Mouse (Mus musculus): ENCODE results near the gene Mfng. TPM values are rescaled to one million over a fixed set of nuclear protein-coding genes. Genes with fewer than 3 reads are reported as not detected.

Gene Mfng
- total RNA-seq, 2 experiments from 2014 or later = 6.0 to 6.2 TPM

DNA sequence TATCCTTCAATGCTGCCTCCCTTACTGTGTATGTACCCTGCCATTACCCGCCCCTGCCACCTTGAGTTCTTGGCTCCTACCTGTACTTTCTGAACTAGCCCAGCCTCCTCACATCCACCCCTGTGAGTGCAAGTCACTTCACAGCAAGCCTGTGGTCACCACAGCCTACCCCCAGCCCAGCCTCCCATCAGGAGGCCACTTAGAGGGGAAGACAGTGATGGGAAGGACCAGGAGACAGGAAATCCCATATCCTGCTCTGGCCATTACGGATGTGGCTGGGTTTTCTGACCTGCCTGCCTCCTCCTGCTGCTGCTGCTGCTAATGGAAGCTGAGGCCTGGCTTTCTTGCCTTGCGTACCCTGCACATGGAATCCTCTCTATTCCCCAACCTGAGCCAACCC, 14.8 kb upstream of the Mfng start:
- no peak for DNase-seq (ENCODE audit: low spot score in 2 of 2)

DNA sequence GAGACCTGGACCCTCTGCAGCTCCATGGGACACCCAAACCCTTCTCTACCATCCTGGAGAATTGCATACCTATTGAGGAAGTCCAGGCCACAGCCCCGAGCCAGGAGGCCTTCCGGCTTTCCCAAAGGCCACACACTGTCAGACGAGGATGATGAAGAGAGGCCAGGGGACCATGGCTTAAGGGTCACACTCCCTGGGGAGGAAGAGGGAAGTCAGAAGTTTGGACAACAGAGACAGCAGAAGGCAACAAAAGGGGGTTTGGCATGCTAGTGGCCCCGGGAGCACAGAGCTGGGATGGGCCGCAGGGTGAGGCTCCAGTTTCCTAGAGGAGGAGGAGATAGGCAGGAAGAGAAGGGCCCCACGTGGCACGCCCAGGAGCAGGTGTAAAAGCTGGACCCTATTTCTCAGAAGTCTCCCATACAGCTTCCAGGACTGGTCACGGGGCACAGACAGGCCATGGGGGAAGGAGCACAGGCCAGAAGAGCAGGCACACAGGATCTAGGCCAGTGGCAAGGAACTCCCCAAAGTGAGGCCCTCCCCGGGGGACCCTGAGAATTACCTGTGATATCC, 14.1 kb upstream of the Mfng start:
- no peak for DNase-seq (ENCODE audit: low spot score in 2 of 2)

DNA sequence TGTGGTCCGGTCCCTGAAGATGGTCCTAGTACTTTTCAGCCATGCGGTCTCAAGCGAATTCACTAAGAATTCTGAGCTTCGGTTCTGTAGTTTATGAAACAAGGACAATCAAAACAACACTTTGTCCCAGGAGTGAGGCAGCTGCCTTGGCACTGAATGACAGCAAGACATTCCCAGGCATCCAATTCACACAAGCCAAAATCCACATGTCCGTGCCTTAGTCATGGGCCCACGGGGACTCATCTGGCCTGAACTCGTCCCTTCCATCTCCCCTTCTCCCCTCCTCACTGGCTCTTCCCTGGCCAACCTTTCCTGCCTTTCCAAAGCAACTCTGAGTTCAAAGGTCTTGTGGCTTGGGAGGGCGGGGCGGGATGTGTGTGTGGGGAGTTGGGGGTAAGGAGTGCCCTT, 13.1 kb upstream of the Mfng start:
- no peak for DNase-seq (ENCODE audit: low spot score in 2 of 2)

DNA sequence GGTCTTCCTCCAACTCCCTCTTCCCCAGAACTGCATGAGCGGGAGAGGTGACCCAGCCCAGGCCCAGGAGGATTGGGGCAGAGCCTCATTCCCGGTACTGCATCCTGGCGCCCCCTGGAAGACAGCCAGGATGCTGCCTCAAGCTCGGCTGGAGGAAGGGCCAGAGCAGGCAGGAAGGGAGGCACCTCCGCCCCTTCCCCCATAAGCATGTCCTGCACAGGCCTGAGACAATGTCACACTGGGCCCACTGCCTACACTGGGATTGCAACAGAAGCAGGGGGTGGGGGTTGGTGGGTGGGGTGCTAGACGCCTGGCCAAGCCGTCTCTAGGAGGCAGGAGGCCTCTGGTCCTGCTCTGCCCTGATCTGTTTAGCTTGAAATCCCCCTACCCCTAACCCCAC, 12.7 kb upstream of the Mfng start:
- no peak for DNase-seq (ENCODE audit: low spot score in 2 of 2)

DNA sequence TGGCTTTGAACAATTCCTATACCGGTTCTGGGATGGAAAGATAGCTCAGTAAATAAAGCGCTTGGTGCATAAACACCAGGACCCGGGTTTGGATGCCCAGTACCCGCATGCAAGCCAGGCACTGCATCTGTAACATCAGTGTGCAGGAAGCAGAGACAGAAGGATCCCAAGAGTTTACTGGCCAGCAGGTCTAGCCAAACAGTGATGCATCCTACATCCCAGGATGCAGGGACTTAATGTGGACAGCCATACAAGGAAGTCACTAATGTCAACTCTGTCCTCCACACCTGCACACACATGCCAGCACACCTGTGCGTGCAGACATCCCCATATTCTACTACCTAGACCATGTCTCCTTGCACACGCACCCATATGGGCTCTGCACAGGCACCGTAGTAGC, 12.0 kb upstream of the Mfng start:
- DNase-seq (ENCODE audit: low spot score in 2 of 2) = no peak

DNA sequence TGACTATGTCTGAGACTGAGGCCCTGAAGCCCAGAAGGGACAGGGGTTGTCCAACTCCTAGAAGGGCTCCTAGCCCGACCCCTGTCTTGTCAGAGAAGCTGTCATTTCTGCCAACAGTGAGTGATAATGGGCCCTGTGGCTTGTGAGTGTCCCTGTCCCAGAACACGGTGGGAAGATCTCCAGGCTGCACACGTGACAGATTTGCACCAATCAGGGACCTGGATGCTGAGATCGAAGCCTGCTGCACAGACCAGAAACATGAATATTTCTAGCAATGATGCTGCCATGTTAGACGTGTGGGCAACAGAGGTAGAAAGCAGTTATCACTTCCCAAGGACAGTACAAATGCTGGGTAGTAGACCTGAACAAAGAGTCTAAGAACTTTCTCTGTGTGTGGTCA, 11.2 kb upstream of the Mfng start:
- DNase-seq (ENCODE audit: low spot score in 2 of 2) = no peak

DNA sequence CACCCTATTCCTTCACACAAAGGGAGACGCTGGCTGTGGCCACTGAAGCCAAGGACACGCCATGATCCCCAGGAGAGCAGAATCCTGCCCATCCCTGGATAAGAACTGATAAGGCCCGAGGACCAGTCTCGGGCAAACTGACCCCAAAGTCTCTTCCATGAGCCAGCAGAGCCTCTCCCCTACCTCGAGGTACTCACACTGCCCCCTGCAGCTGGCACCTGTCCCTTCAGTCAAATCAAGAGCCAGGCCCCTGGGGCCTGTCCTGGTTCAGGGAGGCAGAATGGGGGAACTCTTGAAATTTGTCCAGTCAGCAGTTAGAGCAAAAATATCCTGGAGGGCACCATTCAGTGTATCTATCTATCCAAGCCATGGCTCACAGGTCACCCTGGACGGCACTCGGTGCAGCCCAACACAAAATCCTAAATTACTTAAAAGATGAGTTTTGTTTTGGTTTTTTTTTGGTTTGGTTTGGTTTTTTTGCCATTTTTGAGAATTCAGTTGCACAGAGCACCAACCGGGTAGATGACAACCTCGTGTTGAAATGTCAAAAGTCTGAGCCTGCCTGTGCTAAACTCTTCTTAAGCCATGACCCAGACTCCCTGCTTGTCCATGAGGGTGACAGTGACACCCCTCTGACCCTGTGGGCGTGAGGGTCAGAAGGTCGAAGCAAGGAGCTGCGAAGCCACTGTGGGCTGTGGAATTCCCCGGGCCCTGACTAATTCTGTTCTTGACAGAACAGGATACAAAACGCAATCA, 9.3 kb upstream of the Mfng start:
- no peak for DNase-seq (ENCODE audit: low spot score in 2 of 2)

DNA sequence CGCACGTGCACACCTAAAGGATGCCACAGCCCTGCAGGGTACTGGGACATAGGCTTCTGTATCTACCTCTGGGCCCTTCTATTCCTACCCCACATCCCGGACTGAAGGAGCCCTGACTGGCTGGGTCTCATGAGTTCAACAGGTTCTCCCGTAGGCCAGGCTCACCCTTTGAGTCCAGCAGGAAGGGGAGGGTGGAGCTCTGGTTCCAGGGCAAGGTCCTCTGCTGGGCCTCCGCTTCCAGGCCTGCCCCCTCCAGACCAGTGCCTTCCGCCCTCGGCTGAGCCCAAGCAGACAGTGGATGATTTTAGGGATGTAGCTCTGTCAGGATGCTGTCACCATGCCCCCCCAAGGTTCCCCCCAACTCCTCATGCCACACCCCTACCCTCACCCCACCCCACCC, 7.6 kb upstream of the Mfng start:
- DNase-seq (ENCODE audit: low spot score in 2 of 2) = no peak

DNA sequence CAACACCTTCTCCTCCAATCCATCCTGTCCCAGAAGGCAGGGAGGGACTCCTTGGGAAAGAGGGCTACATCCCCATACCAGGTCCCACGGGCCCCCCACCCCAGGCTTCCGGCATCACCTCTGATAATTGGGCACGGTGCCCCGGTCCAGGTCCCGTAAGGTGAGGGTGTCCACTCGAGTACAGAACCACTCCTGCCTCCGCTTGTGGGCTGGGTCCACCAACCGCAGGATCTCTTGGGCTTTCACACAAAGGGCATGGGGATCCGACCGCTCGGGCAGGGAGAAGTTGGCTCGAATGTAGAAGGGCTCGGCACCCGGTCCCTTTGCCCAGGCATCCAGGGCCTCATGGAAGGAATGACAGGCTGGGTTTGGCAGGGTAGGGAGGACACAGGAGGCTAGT, 7.1 kb upstream of the Mfng start:
- no peak for DNase-seq (ENCODE audit: low spot score in 2 of 2)

DNA sequence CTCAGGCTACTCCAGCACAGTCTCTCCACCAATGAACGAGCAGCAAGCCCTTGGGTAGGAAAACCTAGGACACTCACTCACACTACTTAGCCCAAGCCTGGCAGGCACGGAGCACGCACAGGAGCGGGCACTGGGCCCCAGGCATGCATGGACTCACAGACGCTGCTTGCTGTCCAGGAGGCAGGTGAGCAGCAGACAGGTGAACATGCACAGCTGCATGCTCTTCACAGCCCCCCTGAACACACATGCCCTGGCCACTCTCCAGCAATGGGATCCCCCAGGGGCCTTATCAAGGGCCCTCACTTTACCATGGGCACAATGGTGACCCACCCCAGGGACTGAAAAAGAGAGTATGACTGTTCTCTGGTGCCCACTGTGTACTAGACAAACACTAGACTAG, 6.4 kb upstream of the Mfng start:
- no peak for DNase-seq (ENCODE audit: low spot score in 2 of 2)

DNA sequence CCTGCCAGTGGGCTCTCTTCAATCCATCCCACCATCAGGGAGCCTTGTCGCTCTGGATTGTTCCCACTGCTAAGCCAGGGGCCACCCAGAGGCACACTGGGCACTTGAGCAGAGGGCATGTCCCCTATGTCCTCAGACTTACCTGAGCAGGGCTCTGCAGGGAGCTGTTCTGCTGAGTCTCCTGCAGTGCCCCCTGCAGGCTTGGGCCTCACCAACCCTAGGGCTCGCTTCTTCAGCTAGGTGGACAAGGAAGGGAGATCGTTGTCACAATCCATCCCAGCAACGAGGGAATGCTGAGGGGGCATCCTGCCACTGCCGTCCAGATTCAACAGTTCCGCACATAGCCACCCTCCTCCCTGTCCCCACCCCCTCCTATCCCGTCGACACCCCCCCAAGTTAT, 6.0 kb upstream of the Mfng start:
- no peak for DNase-seq (ENCODE audit: low spot score in 2 of 2)

DNA sequence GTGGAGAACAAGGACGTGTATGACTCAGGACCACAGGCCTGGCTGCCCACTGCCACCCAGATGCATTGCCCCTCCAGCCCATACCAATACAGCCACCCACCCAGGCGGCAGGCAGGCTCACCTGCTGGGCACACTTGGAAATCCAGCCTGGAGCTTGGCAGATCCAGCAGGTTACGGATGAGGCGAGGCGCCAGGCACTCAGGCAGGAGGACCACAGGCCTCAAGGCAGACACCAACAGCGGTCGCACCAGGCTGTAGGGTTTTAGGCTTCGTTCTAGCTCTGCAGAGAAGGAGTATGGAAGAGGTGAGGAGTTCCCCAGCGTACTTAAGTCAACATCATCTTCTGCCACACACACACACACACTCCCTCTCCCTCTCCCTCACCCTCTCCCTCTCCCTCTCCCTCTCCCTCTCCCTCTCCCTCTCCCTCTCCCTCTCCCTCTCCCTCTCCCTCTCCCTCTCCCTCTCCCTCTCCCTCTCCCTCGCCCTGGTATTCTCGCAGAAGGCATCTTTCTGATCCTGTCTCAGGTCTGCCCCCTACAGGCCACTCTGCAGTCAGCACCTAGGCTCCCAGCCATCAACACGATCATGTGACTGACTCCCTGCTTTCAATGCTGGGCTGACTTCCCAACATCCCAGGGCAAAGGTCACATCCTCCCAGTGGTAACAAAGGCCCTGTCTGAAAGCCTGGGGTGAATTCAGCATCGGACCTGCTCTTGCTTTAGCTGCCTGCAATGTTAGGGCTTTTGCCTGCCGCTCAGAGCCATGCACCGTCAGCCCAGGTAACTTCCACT, 5.0 kb upstream of the Mfng start:
- peak; percentile 90 to 98 for DNase-seq (ENCODE audit: low spot score in 2 of 2)

DNA sequence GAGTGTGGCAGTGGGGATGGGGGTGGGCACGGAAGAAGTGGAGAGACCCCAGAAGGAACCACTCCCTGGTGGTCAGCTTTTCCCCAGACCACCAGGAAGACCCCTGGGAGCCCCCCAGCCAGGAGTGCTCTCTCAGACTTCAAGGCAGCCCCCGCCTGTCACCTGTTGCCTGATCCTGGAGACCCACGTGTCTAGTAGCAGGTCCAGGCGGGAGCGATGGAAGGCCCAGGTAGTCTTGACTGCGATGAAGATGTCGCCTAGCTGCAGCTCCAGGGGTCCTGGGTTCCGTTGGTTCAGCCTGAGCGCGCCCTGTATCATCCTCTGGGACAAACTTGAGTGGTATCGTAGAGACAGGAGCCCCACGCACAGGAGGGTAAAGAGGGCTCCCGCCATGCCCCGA, 419 bp downstream of the Mfng start:
- no peak for DNase-seq (ENCODE audit: low spot score in 2 of 2)

DNA sequence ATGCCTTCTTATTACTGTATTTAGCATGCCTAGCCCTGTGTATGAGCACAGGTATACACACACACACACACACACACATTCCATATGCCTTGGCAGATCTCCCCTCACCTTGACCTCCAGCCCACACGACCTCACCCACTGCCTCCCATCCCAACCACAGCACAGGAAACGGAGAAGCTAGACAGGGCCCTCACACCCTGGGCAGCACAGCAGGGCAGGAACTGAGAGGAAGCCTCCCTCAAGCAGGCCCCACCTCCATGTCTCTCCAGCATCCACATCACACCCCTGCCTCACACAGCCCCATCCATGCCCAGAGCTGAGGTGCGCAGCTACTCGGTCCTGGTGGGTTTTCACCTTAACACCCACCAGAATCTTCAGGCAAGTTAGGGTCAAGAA, 909 bp downstream of the Mfng start:
- DNase-seq (ENCODE audit: low spot score in 2 of 2) = no peak

DNA sequence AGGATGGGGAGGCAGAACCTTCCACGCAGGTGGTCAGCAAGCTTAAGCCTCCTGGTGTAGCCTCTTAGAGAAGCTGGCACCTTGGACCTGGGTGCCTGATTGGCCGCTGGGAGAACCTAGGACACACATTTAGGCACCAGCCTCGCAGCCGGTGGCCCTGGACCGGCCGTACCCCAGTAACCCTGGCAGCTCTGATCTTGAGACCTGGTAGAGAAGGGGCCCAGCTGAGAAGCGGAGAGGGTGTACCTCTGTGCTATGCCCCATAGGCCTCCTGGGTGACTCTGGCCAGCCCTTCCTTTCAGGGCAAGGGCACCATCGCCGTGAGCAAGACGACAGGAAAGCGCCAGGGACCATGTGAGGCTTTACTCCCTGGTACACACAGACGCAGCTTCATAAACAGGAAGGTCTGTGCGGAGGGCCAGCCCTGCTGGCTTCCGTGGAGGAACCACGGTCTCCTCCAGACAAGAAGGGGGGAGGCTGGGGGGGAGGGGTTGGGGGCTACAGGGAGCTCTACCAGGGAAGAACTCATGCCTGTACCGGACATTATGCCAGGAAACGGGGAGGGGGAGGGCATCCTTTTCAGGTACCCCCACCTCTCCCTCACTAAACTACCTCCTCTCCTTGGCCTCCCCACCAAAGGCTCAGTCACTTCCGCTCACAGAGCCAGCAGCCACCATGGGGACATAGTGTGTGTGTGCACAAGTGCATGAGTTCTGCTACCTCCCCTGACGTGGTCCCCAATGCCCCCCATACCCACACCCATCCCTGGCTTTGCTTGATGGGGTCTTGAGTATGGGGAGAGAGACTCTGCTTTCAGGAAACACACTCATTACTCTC, 1.5 kb downstream of the Mfng start:
- no peak for DNase-seq (ENCODE audit: low spot score in 2 of 2)

DNA sequence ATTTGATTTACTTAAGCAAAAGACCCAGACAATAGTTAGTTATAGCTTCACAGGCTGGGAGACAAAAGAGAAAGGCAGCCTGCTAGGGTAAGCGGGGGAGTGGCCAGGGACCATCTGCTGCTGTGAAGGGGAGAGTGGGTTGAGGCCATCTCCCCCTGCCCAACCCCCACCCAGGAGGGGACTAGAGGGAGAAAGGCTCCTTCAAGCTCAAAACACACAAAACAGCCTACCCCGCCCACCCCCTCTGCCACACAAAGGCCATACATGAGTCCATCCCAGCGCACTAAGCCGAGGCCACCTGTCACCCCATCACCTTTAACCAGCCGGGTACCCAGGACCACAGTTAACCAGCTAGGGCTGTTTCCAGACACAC, 2.3 kb downstream of the Mfng start:
- DNase-seq (ENCODE audit: low spot score in 2 of 2) = no peak

DNA sequence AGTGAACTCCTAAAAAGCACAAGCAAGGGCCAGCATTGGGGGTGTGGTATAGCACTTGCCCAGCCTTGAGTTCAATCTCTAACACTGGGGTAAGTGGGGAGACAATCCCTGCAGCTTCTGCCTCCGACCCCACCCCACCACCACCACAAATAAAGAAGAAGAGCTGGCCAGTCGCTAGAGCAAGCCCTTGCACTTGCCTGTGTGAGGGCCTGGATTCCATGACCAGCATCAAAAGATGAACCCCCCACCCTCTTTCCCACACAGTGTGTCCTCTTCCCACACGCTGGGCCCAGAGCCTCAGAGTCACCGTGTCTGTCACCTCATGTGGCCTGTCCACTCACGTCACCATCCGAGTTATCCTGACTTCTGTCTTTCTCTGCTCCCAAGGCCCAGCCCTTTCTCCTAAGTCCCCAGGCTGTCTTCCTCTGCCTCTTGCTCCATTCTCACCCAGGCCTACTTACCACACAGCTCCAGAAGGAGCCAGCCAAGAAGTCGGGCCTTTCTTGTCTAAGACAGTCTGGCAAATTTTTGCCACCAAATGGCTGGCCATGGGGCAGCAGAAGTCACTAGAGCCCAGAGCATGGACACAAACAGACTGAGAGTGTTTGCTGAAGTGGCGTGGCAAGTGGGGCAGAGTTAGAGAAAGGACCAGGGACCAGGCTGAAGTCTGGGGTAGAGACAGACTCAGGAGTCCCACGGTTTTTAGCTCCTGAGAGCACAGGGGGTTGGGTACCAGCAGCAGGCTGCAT, 2.9 kb downstream of the Mfng start:
- no peak for DNase-seq (ENCODE audit: low spot score in 2 of 2)

DNA sequence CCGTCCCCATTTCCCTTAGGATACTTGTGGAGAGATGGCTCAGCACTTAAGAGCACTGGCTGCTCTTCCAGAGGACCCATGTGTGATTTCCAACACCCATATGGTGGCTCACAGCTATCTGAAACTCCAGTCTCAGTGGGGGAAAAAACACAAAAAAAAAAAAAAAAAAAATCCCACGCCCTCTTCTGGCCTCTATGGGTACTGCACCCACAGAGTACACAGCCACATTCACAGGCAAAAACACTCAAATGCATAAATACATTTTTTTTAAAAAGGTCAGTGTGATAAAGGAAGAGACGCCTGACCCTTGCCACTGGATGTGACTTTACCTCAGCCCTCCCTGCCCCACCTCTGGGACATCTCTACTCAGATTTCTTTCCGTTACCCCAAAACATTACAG, 4.2 kb downstream of the Mfng start:
- no peak for DNase-seq (ENCODE audit: low spot score in 2 of 2)

DNA sequence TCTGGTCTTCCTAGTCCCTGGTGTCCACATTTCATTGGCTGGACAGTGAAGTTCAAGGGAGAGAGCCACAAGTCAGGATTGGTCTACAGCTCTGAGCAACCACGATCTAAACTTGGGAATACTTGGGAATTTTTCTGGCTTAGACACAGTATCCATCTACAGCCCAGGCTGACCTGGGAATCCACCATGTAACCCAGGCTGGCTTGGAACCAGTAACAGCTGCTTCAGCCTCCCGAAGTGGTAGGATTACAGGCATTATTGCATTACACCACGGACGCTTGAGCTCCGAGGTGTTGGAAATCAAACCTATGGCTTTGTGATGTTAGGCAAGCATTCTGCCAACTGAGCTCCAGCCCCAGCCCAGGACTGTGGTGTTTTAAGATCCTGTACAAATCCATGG, 9.6 kb downstream of the Mfng start:
- no peak for DNase-seq (ENCODE audit: low spot score in 2 of 2)

DNA sequence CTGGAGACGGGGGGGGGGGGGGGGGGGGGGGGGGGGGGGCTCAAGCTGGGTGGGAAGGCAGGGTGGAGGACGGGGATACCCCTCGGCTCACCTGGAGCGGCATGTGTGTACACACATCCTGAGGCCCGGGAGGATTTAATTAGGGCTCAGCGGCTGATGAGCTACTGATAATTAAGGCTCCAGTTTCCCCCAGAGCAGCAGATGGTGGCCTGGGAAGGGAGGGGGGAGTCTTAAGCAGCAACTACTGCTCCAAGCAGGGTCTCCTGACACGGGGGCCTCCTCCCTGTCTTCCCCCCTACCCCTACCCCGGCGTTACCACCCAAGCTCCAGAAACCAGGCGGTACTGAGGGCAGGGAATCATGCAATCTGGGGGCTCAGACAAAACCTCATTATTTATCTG, 10.1 kb downstream of the Mfng start:
- no peak for DNase-seq (ENCODE audit: low spot score in 2 of 2)

DNA sequence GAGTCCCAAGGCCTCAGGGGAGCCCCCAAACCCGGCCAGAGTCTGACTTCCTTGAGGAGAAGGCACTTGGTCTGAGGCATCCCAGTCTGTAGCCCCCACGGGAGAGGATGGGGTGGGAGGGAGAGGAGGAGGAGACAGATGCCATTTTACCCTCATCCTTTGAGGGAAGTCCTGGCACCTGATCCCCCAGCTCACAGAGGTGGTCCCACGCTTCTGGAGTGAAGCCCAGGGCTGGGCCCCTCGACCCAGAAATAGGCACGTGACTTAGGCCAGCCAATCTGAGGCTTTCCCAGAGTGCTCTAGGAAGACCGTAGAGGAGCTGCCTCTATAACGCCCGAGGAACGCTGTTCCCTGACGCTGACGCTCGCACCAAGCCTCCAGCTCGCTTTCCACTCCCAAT, 12.2 kb downstream of the Mfng start:
- DNase-seq (ENCODE audit: low spot score in 2 of 2) = no peak
